Mouse (Mus musculus): ENCODE measurements at regions not wholly inside any gene's neighbourhood (a gene's known extent, or its start where the extent isn't known, plus 50 kb on each side); places are given as distances from the start of the nearest gene placed in this dataset.
"Not testable (repeated sequence)": the region's sequence is repeated elsewhere in the genome, so short reads cannot be mapped to it uniquely, and the experiment has no call there.

- DNase-seq (ENCODE audit: low spot score): no peak
Measured at GRCm38 (mm10) chr15:9954941-9955340, 206.3 kb upstream of the Spef2 start.

GRCm38 (mm10) chr15:9974999-9975398, 202.0 kb upstream of the Prlr start:
- DNase-seq (ENCODE audit: low spot score): no peak

GRCm38 (mm10) chr15:10011289-10012234, 165.5 kb upstream of the Prlr start:
- peak; percentile 12 for DNase-seq (ENCODE audit: low spot score)

- DNase-seq (ENCODE audit: low spot score): no peak
Measured at GRCm38 (mm10) chr15:10017216-10017615, 159.8 kb upstream of the Prlr start.

- DNase-seq (ENCODE audit: low spot score): no peak
Measured at GRCm38 (mm10) chr15:10029902-10030301, 147.1 kb upstream of the Prlr start.

GRCm38 (mm10) chr15:10035561-10035960, 141.5 kb upstream of the Prlr start:
- DNase-seq (ENCODE audit: low spot score): no peak

- DNase-seq (ENCODE audit: low spot score): not testable (repeated sequence)
Measured at GRCm38 (mm10) chr15:10036576-10036975, 140.5 kb upstream of the Prlr start.

- no peak for DNase-seq (ENCODE audit: low spot score)
Measured at GRCm38 (mm10) chr15:10073580-10073979, 103.5 kb upstream of the Prlr start.

GRCm38 (mm10) chr15:10074916-10075315, 102.1 kb upstream of the Prlr start:
- no peak for DNase-seq (ENCODE audit: low spot score)

- DNase-seq (ENCODE audit: low spot score): no peak
Measured at GRCm38 (mm10) chr15:10075391-10076060, 101.5 kb upstream of the Prlr start.

GRCm38 (mm10) chr15:10076061-10076400, 101.0 kb upstream of the Prlr start:
- DNase-seq (ENCODE audit: low spot score): no peak

GRCm38 (mm10) chr15:10078434-10078833, 98.6 kb upstream of the Prlr start:
- DNase-seq (ENCODE audit: low spot score): no peak

- no peak for DNase-seq (ENCODE audit: low spot score)
Measured at GRCm38 (mm10) chr15:10079510-10079909, 97.5 kb upstream of the Prlr start.

- no peak for DNase-seq (ENCODE audit: low spot score)
Measured at GRCm38 (mm10) chr15:10088691-10089090, 88.3 kb upstream of the Prlr start.

GRCm38 (mm10) chr15:10090384-10091092, 86.5 kb upstream of the Prlr start:
- DNase-seq (ENCODE audit: low spot score): no peak

- no peak for DNase-seq (ENCODE audit: low spot score)
Measured at GRCm38 (mm10) chr15:10103350-10103749, 73.7 kb upstream of the Prlr start.

- not testable (repeated sequence) for DNase-seq (ENCODE audit: low spot score)
Measured at GRCm38 (mm10) chr15:10105211-10105976, 71.6 kb upstream of the Prlr start.

- DNase-seq (ENCODE audit: low spot score): no peak
Measured at GRCm38 (mm10) chr15:10106853-10107252, 70.2 kb upstream of the Prlr start.
